Mouse (Mus musculus) heart, embryonic 10.5 days (tissue): ENCODE data around the gene Syn2. TPM values are rescaled to one million over a fixed set of nuclear protein-coding genes. Genes with fewer than 3 reads are reported as not detected.
"Not testable (repeated sequence)": the region's sequence is repeated elsewhere in the genome, so short reads cannot be mapped to it uniquely, and the experiment has no call there.

Experiments used
- DNase-seq: peaks from one replicate; pipeline ENCODE4 v3.0.0-alpha.2; 2017; ENCODE audit warnings: low spot score
- H3K27ac ChIP-seq: fragments of 300-500 bp; sonication (generic); 2 replicates; pipeline ENCODE4 v1.5.1; 2016; ENCODE audit warnings: mild to moderate bottlenecking
- H3K27me3 ChIP-seq: fragments of 300-500 bp; sonication (generic); 2 replicates; pipeline ENCODE4 v1.6.1; 2016; ENCODE audit warnings: mild to moderate bottlenecking; ENCODE audit not compliant: poor library complexity, insufficient read depth, severe bottlenecking
- H3K36me3 ChIP-seq: fragments of 300-500 bp; sonication (generic); 2 replicates; pipeline ENCODE4 v1.6.1; 2016; ENCODE audit warnings: mild to moderate bottlenecking, moderate library complexity
- H3K4me1 ChIP-seq: fragments of 300-500 bp; sonication (generic); 2 replicates; pipeline ENCODE4 v1.6.1; 2016; ENCODE audit warnings: mild to moderate bottlenecking
- H3K4me3 ChIP-seq: fragments of 300-500 bp; sonication (generic); 2 replicates; pipeline ENCODE4 v1.5.1; 2016; ENCODE audit warnings: mild to moderate bottlenecking, moderate library complexity
- H3K9me3 ChIP-seq: fragments of 300-500 bp; sonication (generic); 2 replicates; pipeline ENCODE4 v1.6.1; 2016; ENCODE audit warnings: mild to moderate bottlenecking, moderate library complexity
- WGBS: fragments of 180-500 bp; shearing (Covaris S2); methylation state at CpG from one replicate; pipeline ENCODE4 v1.1.7; 2016; 5-methylcytosine and 5-hydroxymethylcytosine counted together
- polyA plus RNA-seq: library from polyadenylated mRNA; unstranded; fragments of >200 nt; fragmentation: Nextera tagmentation; extraction: Ambion mirVana; gene quantifications from 2 replicates; pipeline ENCODE4 v1.2.1, GENCODE M21; 2016

Gene Syn2
- polyA plus RNA-seq, 1 experiment from 2014 or later: 0.49 TPM

DNA sequence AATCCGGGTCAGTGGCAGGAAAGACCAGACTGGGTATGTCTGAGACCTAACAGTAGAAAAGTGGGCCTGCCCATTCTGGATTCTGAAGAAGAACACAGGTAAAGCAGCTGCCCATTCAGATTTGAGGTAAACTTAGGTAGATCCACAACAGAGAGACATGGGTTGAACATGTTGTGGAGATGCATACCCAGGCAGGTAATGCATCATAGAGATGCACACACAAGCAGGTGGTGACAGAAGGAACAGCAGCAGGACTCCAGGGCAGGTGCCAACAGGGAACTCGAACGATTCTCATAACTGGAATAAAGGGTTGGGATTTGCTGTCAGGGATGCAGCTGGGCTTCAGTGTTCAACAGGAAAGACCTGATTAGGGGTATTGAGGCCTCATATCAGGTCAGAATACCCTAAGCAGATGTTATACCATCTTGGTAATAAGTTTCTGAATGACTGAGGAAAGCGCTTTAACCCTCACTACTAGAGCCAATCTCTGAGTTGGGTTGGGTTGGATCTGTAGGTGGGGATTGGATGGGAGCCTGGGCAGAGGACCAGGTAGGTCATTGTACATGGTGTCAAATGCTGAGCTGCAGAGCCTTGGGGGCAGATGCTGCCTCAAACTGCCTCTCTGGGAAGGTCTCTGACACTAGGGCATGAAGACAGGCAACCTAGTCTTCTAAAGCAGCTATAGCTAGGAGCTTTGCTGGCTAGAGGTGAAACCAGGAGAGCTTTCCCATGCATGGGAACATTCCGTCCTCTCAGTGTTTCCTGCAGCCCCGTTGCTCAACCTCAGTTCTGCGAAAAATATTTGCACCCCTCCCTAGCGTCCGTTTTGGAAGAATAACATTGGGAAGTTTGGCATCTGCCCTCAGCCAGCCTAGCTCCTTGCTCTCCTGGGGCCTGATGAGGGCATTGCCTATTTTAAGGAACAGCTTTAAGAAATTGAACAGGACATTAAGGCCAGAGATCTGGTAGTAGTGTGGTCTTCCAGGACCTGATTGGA is 103.6 kb downstream of the Syn2 start:
- no peaks in the 10 kb centered on the region for H3K9me3 ChIP-seq
- H3K4me3 ChIP-seq: no peak overlapping the region
- H3K4me1 ChIP-seq: peaks cover 15% of the 10 kb centered on the region; the same call in 1 of the 2 replicates
- H3K36me3 ChIP-seq: no peaks in the 10 kb centered on the region
- H3K27me3 ChIP-seq: peaks cover 78% of the 10 kb centered on the region
- DNase-seq: no peak
- WGBS: 82% methylated on average over 9 of the region's 9 CpGs
- no peak overlapping the region for H3K27ac ChIP-seq

DNA sequence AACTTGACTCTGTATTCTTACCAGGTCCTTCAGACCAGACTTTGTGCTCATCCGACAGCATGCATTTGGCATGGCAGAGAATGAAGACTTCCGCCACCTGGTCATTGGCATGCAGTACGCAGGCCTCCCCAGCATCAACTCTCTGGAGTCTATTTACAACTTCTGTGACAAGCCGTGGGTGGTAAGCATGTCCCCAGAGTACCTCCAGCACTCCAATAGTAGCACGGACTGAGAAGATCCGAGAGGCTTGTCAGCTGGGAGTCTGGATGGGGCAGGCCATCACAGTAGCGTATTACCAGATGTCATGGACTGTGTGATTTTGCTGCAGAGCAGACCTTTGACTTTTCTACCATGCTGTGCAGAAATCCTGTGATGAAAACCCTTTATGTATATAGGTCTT is 104.6 kb downstream of the Syn2 start:
- Histone ChIP-seq H3K27ac (no peak overlapping the region), H3K4me3 (no peak overlapping the region), H3K27me3 (peaks cover 78% of the 10 kb centered on the region), H3K9me3 (no peaks in the 10 kb centered on the region), H3K4me1 (peaks cover 15% of the 10 kb centered on the region; the same call in 1 of the 2 replicates), H3K36me3 (no peaks in the 10 kb centered on the region)
- 81% methylated on average over 7 of the region's 7 CpGs for WGBS
- DNase-seq: no peak

DNA sequence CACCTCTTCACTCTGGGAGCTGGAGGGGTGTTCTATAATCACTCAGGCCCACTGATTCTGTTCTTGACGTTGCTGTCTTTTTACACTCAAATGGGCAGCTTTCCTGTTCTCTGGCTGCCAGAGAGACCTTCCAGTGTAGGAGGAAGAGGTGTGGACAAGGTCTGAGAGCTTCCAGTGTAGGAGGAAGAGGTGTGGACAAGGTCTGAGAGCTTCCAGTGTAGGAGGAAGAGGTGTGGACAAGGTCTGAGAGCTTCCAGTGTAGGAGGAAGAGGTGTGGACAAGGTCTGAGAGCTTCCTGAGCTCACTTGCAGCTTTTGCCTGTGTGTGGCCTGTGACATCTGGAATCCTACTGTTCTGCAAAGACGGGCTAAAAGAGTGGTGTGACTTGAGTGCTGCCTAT is 105.7 kb downstream of the Syn2 start:
- peaks cover 78% of the 10 kb centered on the region for H3K27me3 ChIP-seq
- H3K27ac ChIP-seq, DNase-seq: not testable (repeated sequence)

DNA sequence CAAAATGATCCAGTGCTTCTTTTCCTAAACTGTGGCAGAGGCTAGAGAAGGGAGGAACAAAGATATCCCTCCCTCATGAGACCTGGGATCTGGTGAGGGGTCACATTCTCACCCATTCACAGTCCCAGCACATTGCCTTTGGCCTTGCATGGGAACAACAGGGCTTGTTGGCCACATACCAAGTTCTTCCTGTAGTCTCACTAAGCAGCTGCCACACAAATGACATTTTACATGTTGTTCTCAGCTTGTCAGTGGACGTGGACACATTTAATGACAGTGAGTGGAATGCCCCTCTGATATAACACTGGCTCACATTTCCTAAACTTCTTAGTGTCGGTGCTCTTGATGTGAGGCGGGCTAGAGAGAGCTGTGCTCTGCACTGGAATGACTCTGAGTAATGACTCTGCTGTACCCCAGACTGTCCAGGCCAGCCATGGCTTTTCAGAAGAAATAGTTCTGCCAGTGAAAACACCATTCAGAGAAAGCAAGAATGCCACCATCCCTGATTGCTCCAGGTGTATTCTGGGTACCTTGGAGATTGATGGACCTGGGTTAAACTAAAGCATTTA is 106.5 kb downstream of the Syn2 start:
- 48% methylated on average over 3 of the region's 3 CpGs for whole genome bisulfite sequencing
- H3K36me3 ChIP-seq: no peaks in the 10 kb centered on the region
- no peaks in the 10 kb centered on the region for H3K9me3 ChIP-seq
- H3K27me3 ChIP-seq: peaks cover 78% of the 10 kb centered on the region
- H3K4me1 ChIP-seq: peaks cover 15% of the 10 kb centered on the region; the same call in 1 of the 2 replicates
- no peak overlapping the region for H3K27ac ChIP-seq
- no peak for DNase-seq
- no peak overlapping the region for H3K4me3 ChIP-seq

More for the DNA sequence above, 105.7 kb downstream of the Syn2 start:
- not testable (repeated sequence) for H3K36me3 ChIP-seq, H3K9me3 ChIP-seq, H3K4me3 ChIP-seq
- peaks cover 15% of the 10 kb centered on the region; the same call in 1 of the 2 replicates for H3K4me1 ChIP-seq
- WGBS: 12% methylated on average over 2 of the region's 2 CpGs

DNA sequence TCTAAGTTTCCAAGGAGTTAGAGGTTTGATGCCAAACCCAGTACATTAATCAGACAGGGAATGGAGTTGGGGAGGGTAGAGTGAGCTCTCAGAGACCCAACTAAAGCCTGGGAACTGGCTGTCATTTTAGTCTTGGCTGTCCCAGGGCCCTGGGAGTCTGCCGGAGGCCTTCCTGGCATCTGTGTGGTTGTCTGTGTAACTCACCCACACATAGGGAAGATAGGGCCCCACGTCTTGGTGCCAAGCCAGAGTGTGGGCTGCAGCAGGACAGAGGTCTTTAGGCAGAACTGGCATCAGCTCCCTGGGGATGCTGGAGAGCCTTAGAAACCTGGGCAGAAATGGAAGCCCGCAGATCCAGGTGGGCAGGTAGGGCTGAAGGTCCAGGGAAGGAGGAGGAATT is 107.2 kb downstream of the Syn2 start:
- no peak for DNase-seq
- H3K9me3 ChIP-seq: no peaks in the 10 kb centered on the region
- peaks cover 15% of the 10 kb centered on the region; the same call in 1 of the 2 replicates for H3K4me1 ChIP-seq
- H3K27ac ChIP-seq: no peak overlapping the region
- no peak overlapping the region for H3K4me3 ChIP-seq
- peaks cover 78% of the 10 kb centered on the region for H3K27me3 ChIP-seq
- WGBS: 86% methylated on average over 3 of the region's 3 CpGs
- no peaks in the 10 kb centered on the region for H3K36me3 ChIP-seq

DNA sequence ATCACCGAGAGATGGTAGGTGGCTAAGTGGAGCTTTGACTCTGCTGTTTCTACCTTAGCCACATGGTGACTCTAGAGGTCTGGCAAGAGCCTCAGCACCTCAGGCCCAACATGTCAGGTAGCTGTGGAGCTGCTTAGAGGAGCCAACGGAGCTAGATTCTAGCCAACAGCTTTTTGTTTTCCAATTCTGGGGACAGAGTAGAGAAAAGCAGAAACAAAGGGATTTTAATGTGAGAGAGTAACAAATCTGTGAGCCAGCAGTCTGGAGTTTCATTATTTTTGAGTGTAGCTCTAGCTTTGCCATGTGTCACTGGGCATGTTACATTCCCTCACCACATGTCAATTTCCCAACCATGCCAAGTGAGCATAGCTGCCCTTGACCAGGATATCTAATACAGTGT is 109.5 kb downstream of the Syn2 start:
- H3K27me3 ChIP-seq: peaks cover 78% of the 10 kb centered on the region

DNA sequence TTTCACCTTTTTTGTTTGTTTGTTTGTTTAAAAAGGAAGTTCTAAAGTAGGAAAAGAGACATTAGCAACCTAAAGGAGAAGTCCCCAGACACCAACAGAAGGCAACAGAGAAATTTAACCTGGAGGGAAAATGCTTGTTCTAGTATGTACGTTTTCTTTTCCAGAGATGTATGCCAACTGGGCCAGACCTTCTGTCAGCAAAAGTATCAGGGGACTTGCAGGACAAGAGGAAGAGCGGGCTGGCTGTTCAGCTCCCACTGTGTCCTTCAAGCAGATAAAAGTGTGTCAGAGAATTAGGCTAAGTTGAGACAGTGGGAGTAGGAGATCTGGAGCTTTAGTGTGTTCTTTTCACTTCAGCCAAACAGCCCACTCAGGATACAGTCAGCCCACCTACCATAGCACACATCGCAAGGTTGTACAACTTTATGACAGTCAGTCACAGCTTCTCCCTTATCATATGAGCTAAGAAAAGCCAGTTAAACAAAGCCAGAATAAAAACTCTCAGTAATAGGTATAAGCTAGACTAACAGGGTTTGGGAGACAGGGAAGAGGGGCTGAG is 110.9 kb downstream of the Syn2 start:
- no peak overlapping the region for H3K27ac ChIP-seq
- DNase-seq: no peak
- no peaks in the 10 kb centered on the region for H3K36me3 ChIP-seq
- no peak overlapping the region for H3K4me3 ChIP-seq
- H3K9me3 ChIP-seq: no peaks in the 10 kb centered on the region
- 0 out of 2 replicates have a peak, but pooled peaks cover 10% of the 10 kb centered on the region for H3K4me1 ChIP-seq
- 58% methylated on average over 3 of the region's 3 CpGs for WGBS
- H3K27me3 ChIP-seq: peaks cover 89% of the 10 kb centered on the region

More for the DNA sequence above, 109.5 kb downstream of the Syn2 start:
- H3K4me3 ChIP-seq: no peak overlapping the region
- H3K9me3 ChIP-seq: no peaks in the 10 kb centered on the region
- peaks cover 15% of the 10 kb centered on the region; the same call in 1 of the 2 replicates for H3K4me1 ChIP-seq
- no peaks in the 10 kb centered on the region for H3K36me3 ChIP-seq
- DNase-seq: no peak
- no peak overlapping the region for H3K27ac ChIP-seq
- WGBS: 62% methylated on average over 2 of the region's 2 CpGs

DNA sequence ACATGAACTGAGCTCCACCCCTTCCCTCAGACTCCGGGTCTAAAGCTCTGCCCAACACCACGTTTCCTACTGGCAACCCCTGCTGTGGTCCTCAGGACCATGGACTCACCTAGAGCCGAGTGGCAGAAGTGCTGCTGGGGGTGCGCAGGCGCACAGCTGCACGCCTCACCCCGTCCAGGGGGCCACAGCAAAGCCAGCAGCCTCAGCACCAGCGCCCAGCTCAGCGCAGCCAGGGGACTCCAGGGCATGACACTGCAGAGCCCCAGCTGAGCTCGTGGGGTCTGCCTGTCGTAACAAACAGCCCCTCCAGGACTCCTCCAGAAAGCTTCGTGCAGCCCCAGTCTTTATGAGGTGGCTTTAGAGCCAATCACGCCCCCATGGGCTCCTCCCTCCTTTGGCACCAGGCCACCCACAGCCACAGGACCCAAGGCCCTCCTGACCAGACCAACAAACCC is 116.9 kb downstream of the Syn2 start:
- peak overlapping the region; percentile 34 for H3K4me3 ChIP-seq
- H3K36me3 ChIP-seq: no peaks in the 10 kb centered on the region
- no peaks in the 10 kb centered on the region for H3K9me3 ChIP-seq
- WGBS: 4% methylated on average over 13 of the region's 13 CpGs
- H3K27me3 ChIP-seq: peaks cover 100% of the 10 kb centered on the region
- H3K4me1 ChIP-seq: peaks cover 15% of the 10 kb centered on the region
- no peak for DNase-seq
- no peak overlapping the region for H3K27ac ChIP-seq

DNA sequence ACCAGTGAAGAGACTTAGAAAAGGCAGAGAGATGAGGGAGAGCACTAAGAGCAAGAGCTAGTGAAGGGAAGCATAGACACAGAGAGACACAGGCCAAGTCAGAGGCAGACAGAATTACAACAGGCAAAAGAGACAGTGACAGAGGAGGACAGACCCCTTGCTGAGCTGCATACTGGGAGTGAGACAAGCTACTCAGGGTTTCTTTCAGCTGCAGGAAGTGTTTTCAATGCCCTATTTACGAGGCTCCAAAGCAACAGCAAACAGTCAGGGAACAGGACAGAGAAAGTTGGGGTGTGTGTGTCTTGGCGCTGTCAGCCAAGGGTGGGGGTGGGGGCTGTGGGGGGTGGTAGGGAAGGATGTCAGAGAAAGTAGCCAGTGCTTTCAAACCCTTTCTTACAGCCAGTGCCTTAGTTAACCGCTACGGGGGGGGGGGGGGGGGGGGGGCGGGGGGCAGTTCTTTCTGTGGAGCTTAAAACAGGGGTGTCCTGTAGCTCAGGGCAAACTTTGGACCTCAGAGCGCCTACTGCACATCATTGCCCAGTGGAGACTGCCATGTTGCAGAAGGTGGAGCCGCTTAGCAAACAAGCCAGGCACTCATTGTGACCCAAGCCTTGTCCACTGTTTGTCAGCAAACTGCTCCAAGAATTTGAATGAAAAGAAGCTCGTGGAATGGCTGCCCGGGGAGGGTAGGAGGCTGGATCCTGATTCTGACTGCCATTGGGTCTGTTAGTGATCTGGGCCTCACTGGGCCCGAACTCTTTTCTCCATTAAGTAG is 117.6 kb downstream of the Syn2 start, which contains the start of gene Timp4:
Timp4 (minus strand) TSS at position 107 of the 775 bp plus-strand sequence.
- Histone ChIP-seq H3K36me3 (no peaks in the 10 kb centered on the region), H3K27ac (no peak within 1 kb of the TSS), H3K9me3 (no peaks in the 10 kb centered on the region), H3K4me3 (peak within 1 kb of the TSS; percentile 34), H3K27me3 (peaks cover 100% of the 10 kb centered on the region), H3K4me1 (peaks cover 15% of the 10 kb centered on the region)
- WGBS: 30% methylated on average over 7 of the region's 10 CpGs
- DNase-seq: no peak

DNA sequence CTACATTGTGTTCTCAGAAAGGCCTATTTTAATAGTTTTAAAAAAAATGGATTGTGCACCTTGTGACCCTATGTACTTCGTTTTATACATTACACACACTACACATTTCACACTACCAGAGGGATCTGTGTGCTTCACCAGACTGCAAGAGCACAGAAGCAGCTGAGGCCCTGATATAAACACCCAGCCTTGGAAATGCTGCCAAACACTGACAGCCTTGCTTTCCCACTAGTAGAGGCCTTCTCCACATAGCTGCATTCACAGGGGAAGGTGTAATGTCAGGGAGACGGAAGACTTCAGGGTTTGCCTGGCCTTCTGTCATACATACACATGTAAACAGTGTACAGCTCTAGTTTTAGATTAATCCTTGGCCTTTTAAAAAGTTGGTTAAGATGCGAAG is 120.5 kb downstream of the Syn2 start:
- Histone ChIP-seq H3K4me1 (peaks cover 15% of the 10 kb centered on the region), H3K27me3 (peaks cover 78% of the 10 kb centered on the region), H3K27ac (no peak overlapping the region), H3K4me3 (no peak overlapping the region), H3K9me3 (no peaks in the 10 kb centered on the region), H3K36me3 (no peaks in the 10 kb centered on the region)
- WGBS: 81% methylated on average over 3 of the region's 3 CpGs
- DNase-seq: no peak

DNA sequence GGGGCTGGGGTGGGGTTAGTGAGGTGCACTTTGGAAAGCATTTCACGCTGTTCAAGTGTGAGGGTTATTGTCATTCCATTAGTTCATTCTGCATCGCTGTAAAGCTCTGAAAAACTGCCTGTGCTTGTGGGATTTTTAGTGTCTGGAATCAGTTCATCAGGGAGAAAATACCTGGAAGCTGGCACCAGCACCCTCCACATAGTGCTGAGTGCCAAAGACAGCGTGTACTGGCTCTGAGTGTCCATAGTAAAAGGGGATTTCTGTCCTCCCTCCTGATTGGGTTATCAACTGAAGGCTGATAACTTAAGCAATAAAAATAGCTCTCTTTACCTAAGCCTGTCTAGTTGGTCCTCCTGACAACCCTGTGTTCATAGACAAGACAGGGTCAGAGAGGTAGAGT is 125.8 kb downstream of the Syn2 start:
- Histone ChIP-seq H3K27ac (no peak overlapping the region), H3K36me3 (no peaks in the 10 kb centered on the region), H3K4me1 (peaks cover 2% of the 10 kb centered on the region; the same call in 1 of the 2 replicates), H3K4me3 (no peak overlapping the region), H3K9me3 (no peaks in the 10 kb centered on the region), H3K27me3 (peaks cover 69% of the 10 kb centered on the region)
- WGBS: 69% methylated on average over 3 of the region's 3 CpGs
- no peak for DNase-seq

DNA sequence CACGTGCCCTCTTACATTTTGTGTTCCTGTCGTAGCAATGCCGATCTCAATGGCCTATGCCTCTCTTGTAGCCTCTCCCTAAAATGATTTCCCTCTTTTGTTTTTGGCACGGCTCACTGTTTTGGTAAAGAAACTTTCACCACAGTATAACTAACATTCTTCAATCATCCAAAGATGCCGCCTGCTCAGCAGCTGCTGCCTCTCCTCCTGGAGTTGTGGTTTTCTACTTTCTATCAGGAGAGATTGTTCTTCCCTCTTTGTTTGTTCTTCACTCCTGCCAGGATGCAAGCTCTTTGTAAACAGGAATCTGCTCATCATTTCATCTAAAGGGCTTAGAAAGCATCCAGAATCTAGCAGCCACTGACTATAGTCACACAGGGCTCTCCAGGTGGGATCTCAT is 132.1 kb downstream of the Syn2 start:
- DNase-seq: no peak
- no peaks in the 10 kb centered on the region for H3K9me3 ChIP-seq
- H3K36me3 ChIP-seq: no peaks in the 10 kb centered on the region
- 81% methylated on average over 5 of the region's 5 CpGs for WGBS
- no peak overlapping the region for H3K4me3 ChIP-seq
- H3K27ac ChIP-seq: no peak overlapping the region
- H3K27me3 ChIP-seq: peaks cover 87% of the 10 kb centered on the region
- H3K4me1 ChIP-seq: peaks cover 17% of the 10 kb centered on the region
